Mouse (Mus musculus): ENCODE measurements around the gene Lst1. TPM values are rescaled to one million over a fixed set of nuclear protein-coding genes. Genes with fewer than 3 reads are reported as not detected.

The Lst1 gene
- polyA plus RNA-seq, 1 experiment from 2014 or later = 27.4 TPM

DNA sequence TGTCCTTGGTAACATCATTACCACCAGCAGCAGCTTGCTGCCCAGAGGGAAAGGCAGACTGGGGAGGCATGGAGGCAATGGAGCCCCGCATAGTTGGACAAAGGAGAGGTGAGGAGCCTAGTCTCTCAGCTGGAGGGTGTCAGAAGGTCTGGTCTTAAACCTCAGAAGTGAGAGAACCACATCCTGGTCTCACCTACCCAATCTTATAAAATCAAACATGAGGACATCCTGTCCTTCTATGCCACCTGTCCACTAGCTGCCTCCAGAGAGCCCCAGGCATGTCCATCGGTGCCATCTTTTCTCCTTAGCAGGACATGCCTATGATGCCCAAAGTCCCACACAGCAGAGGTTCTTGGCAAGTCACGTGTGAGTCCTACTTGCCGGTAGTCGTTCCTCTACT is 8.1 kb downstream of the Lst1 start:
- Histone ChIP-seq H3K4me1 (no peaks in the 10 kb centered on the region), H3K9me3 (replicated peaks) (no peaks in the 10 kb centered on the region)

GRCm38 (mm10) chr17:35178528-35178927 is 9.7 kb downstream of the Lst1 start:
- no peaks in the 10 kb centered on the region for H3K27me3 ChIP-seq
- ATAC-seq (ENCODE audit: insufficient number of reproducible peaks, low FRiP score, low TSS enrichment, low read depth) = peak; percentile 39; the same call in 1 of the 2 replicates
- WGBS = 10% methylated on average over 5 of the region's 5 CpGs

More for the DNA sequence above, 8.1 kb downstream of the Lst1 start:
- ATAC-seq (ENCODE audit: insufficient number of reproducible peaks, low FRiP score, low TSS enrichment, low read depth) = no peak
- no peak overlapping the region for H3K4me3 ChIP-seq (replicated peaks)
- WGBS = 75% methylated on average over 5 of the region's 5 CpGs
- H3K27me3 ChIP-seq = no peaks in the 10 kb centered on the region
- no peak overlapping the region for H3K4me2 ChIP-seq (replicated peaks)
- H3K27ac ChIP-seq (replicated peaks) = no peak overlapping the region
- no peaks in the 10 kb centered on the region for H3K36me3 ChIP-seq
- H3K9ac ChIP-seq = no peak overlapping the region

GRCm38 (mm10) chr17:35175968-35176367 is 12.3 kb downstream of the Lst1 start, which contains the start of gene Aif1:
TSS of gene Aif1 (minus strand) at chr17:35176068.
- no peak for ATAC-seq (ENCODE audit: insufficient number of reproducible peaks, low FRiP score, low TSS enrichment, low read depth)
- Histone ChIP-seq H3K4me2 (replicated peaks) (no peak within 1 kb of the TSS), H3K36me3 (no peaks in the 10 kb centered on the region), H3K27ac (replicated peaks) (no peak within 1 kb of the TSS), H3K4me1 (peaks cover 18% of the 10 kb centered on the region), H3K4me3 (replicated peaks) (no peak within 1 kb of the TSS), H3K9me3 (replicated peaks) (no peaks in the 10 kb centered on the region), H3K9ac (no peak within 1 kb of the TSS), H3K27me3 (no peaks in the 10 kb centered on the region)
- 47% methylated on average over 2 of the region's 2 CpGs for WGBS

More at GRCm38 (mm10) chr17:35178528-35178927, 9.7 kb downstream of the Lst1 start:
- H3K4me1 ChIP-seq = peaks cover 10% of the 10 kb centered on the region
- H3K9me3 ChIP-seq (replicated peaks) = no peaks in the 10 kb centered on the region
- H3K9ac ChIP-seq = no peak overlapping the region
- H3K4me2 ChIP-seq (replicated peaks) = no peak overlapping the region
- H3K36me3 ChIP-seq = no peaks in the 10 kb centered on the region
- H3K4me3 ChIP-seq (replicated peaks) = no peak overlapping the region
- H3K27ac ChIP-seq (replicated peaks) = no peak overlapping the region

GRCm38 (mm10) chr17:35175382-35175781 is 12.9 kb downstream of the Lst1 start:
- H3K4me3 ChIP-seq (replicated peaks) = no peak overlapping the region
- WGBS = 61% methylated on average over 6 of the region's 6 CpGs
- H3K27ac ChIP-seq (replicated peaks) = no peak overlapping the region
- H3K9me3 ChIP-seq (replicated peaks) = no peaks in the 10 kb centered on the region
- H3K9ac ChIP-seq = no peak overlapping the region
- H3K36me3 ChIP-seq = no peaks in the 10 kb centered on the region
- H3K27me3 ChIP-seq = no peaks in the 10 kb centered on the region
- H3K4me2 ChIP-seq (replicated peaks) = no peak overlapping the region
- no peak for ATAC-seq (ENCODE audit: insufficient number of reproducible peaks, low FRiP score, low TSS enrichment, low read depth)
- H3K4me1 ChIP-seq = peaks cover 18% of the 10 kb centered on the region

GRCm38 (mm10) chr17:35174201-35174977 is 13.8 kb downstream of the Lst1 start:
- H3K4me1 ChIP-seq = peaks cover 18% of the 10 kb centered on the region
- no peak overlapping the region for H3K4me2 ChIP-seq (replicated peaks)
- no peaks in the 10 kb centered on the region for H3K36me3 ChIP-seq
- no peak overlapping the region for H3K9ac ChIP-seq
- H3K27me3 ChIP-seq = no peaks in the 10 kb centered on the region
- 0 out of 2 replicates have a peak overlapping the region, but pooled peaks have one; percentile 22 for H3K27ac ChIP-seq (replicated peaks)
- H3K4me3 ChIP-seq (replicated peaks) = no peak overlapping the region
- no peaks in the 10 kb centered on the region for H3K9me3 ChIP-seq (replicated peaks)
- ATAC-seq (ENCODE audit: insufficient number of reproducible peaks, low FRiP score, low TSS enrichment, low read depth) = no peak
- WGBS = 52% methylated on average over 8 of the region's 8 CpGs

DNA sequence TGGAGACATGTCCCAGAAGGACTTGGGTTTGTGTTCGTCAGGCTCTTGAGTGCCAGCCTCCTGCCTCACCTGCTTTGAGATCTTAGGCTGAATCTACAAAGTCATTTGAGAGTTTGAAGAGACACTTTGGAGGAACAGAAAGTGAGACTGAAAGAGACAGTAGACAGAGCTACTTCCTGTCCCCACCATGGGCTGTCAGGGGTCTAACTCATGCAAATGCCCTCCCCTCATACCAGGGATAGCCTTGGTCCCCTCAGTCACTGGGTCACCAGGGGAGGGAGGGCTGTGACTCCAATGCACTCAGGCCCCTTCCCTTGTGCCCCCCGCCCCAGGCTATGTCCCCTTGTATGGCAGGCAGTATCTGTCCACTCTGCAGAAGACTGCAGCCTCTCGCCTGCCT is 14.9 kb downstream of the Lst1 start:
- H3K36me3 ChIP-seq = no peaks in the 10 kb centered on the region
- no peaks in the 10 kb centered on the region for H3K9me3 ChIP-seq (replicated peaks)
- H3K4me2 ChIP-seq (replicated peaks) = no peak overlapping the region
- no peaks in the 10 kb centered on the region for H3K27me3 ChIP-seq
- no peak overlapping the region for H3K9ac ChIP-seq
- H3K27ac ChIP-seq (replicated peaks) = peak overlapping the region; percentile 72
- no peak overlapping the region for H3K4me3 ChIP-seq (replicated peaks)
- ATAC-seq (ENCODE audit: insufficient number of reproducible peaks, low FRiP score, low TSS enrichment, low read depth) = no peak
- H3K4me1 ChIP-seq = peaks cover 18% of the 10 kb centered on the region
- 67% methylated on average over 3 of the region's 3 CpGs for WGBS

- Histone ChIP-seq H3K27ac (replicated peaks) (peak overlapping the region; percentile 72), H3K27me3 (no peaks in the 10 kb centered on the region), H3K4me2 (replicated peaks) (no peak overlapping the region), H3K36me3 (no peaks in the 10 kb centered on the region), H3K9me3 (replicated peaks) (no peaks in the 10 kb centered on the region), H3K9ac (no peak overlapping the region), H3K4me3 (replicated peaks) (no peak overlapping the region), H3K4me1 (peaks cover 18% of the 10 kb centered on the region)
- WGBS = 62% methylated on average over 11 of the region's 11 CpGs
- no peak for ATAC-seq (ENCODE audit: insufficient number of reproducible peaks, low FRiP score, low TSS enrichment, low read depth)
These were observed 15.6 kb downstream of the Lst1 start for GRCm38 (mm10) chr17:35172445-35173234.

GRCm38 (mm10) chr17:35168541-35169207 is 19.6 kb downstream of the Lst1 start:
- no peak overlapping the region for H3K9ac ChIP-seq
- no peak overlapping the region for H3K4me2 ChIP-seq (replicated peaks)
- no peaks in the 10 kb centered on the region for H3K36me3 ChIP-seq
- H3K4me1 ChIP-seq = peaks cover 18% of the 10 kb centered on the region
- H3K9me3 ChIP-seq (replicated peaks) = no peaks in the 10 kb centered on the region
- no peak for ATAC-seq (ENCODE audit: insufficient number of reproducible peaks, low FRiP score, low TSS enrichment, low read depth)
- no peak overlapping the region for H3K27ac ChIP-seq (replicated peaks)
- no peak overlapping the region for H3K4me3 ChIP-seq (replicated peaks)
- WGBS = 18% methylated on average over 4 of the region's 4 CpGs
- H3K27me3 ChIP-seq = no peaks in the 10 kb centered on the region

- no peak for ATAC-seq (ENCODE audit: insufficient number of reproducible peaks, low FRiP score, low TSS enrichment, low read depth)
- no peaks in the 10 kb centered on the region for H3K36me3 ChIP-seq
- no peak overlapping the region for H3K4me2 ChIP-seq (replicated peaks)
- no peak overlapping the region for H3K4me3 ChIP-seq (replicated peaks)
- H3K4me1 ChIP-seq = peaks cover 16% of the 10 kb centered on the region
- H3K27me3 ChIP-seq = no peaks in the 10 kb centered on the region
- 88% methylated on average over 7 of the region's 7 CpGs for WGBS
- H3K9ac ChIP-seq = no peak overlapping the region
- no peak overlapping the region for H3K27ac ChIP-seq (replicated peaks)
- no peaks in the 10 kb centered on the region for H3K9me3 ChIP-seq (replicated peaks)
These were observed 20.4 kb downstream of the Lst1 start for GRCm38 (mm10) chr17:35167794-35168193.

DNA sequence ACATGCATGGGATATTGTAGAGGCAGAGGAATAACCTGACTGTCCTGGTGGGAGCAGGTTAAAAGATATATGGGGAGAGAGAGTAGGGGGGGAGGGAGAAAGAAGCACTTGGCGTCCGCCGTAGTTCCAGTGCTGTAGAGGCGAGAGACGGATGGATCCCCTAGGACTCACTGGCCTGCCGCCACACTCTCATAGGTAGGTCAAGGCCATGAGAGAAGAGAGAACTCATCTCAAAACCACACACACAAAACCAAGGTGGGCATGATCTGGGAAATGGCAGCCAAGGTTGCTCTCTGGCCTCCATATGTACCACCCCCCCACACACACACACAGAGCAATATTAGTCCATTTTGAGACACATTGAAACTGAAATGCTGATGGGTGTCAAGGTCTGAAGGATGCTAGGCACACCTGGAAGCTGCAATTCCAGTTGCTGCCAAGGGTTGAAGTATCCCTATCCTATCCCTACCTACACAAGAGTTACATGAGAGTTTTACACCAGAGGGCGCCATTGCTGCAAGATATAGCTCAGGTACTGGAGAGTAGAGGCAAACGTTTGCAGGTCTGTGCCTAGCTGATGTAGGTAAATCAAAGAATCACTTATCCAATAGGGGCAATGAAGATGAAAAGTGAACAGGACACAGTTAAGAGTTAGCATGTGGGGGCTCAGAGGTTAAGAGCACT is 21.7 kb downstream of the Lst1 start:
- Histone ChIP-seq H3K9ac (no peak overlapping the region), H3K27ac (replicated peaks) (peak overlapping the region; percentile 100), H3K4me2 (replicated peaks) (peak overlapping the region; percentile 50; the same call in 1 of the 2 replicates), H3K36me3 (peaks cover 9% of the 10 kb centered on the region), H3K4me3 (replicated peaks) (no peak overlapping the region), H3K27me3 (no peaks in the 10 kb centered on the region), H3K9me3 (replicated peaks) (no peaks in the 10 kb centered on the region), H3K4me1 (peaks cover 28% of the 10 kb centered on the region)
- 72% methylated on average over 8 of the region's 8 CpGs for WGBS
- ATAC-seq (ENCODE audit: insufficient number of reproducible peaks, low FRiP score, low TSS enrichment, low read depth) = no peak
